Mouse (Mus musculus) urinary bladder, postnatal 4 days (tissue): ENCODE data around the gene Llcfc1.

Experiments
- DNase-seq, 2 experiments: peaks; one replicate each; pipeline ENCODE4 v3.0.0; 2021 to 2022; ENCODE audit warnings: low spot score in 2 of 2

Gene Llcfc1

GRCm38 (mm10) chr6:41684131-41684530 lies at the start of gene Llcfc1:
Gene Llcfc1, plus strand, starts transcription at chr6:41684431.
- DNase-seq = no peak

GRCm38 (mm10) chr6:41635211-41635610 lies 49.0 kb upstream of the Llcfc1 start:
- no peak for DNase-seq

GRCm38 (mm10) chr6:41636178-41636577 lies 48.1 kb upstream of the Llcfc1 start, which contains the start of gene Trpv6:
Gene Trpv6, minus strand, starts transcription at chr6:41636405.
- DNase-seq = no peak

GRCm38 (mm10) chr6:41637393-41637792 lies 46.8 kb upstream of the Llcfc1 start:
- DNase-seq = no peak

- DNase-seq = no peak
Observed at GRCm38 (mm10) chr6:41637927-41638506, 46.2 kb upstream of the Llcfc1 start.

- no peak for DNase-seq
Observed at GRCm38 (mm10) chr6:41640449-41640848, 43.8 kb upstream of the Llcfc1 start.

GRCm38 (mm10) chr6:41641173-41641866 lies 42.9 kb upstream of the Llcfc1 start:
- no peak for DNase-seq

- no peak for DNase-seq
Observed at GRCm38 (mm10) chr6:41642765-41643164, 41.5 kb upstream of the Llcfc1 start.

GRCm38 (mm10) chr6:41643227-41643626 lies 41.0 kb upstream of the Llcfc1 start:
- no peak for DNase-seq

- no peak for DNase-seq
Observed at GRCm38 (mm10) chr6:41646220-41646619, 38.0 kb upstream of the Llcfc1 start.

GRCm38 (mm10) chr6:41646672-41647071 lies 37.6 kb upstream of the Llcfc1 start:
- DNase-seq = no peak

- DNase-seq = no peak
Observed at GRCm38 (mm10) chr6:41653173-41653572, 31.1 kb upstream of the Llcfc1 start.

- no peak for DNase-seq
Observed at GRCm38 (mm10) chr6:41654648-41655047, 29.6 kb upstream of the Llcfc1 start.

- DNase-seq = no peak
Observed at GRCm38 (mm10) chr6:41658487-41658886, 25.7 kb upstream of the Llcfc1 start.

- DNase-seq = no peak
Observed at GRCm38 (mm10) chr6:41662320-41662719, 21.9 kb upstream of the Llcfc1 start.

- DNase-seq = no peak
Observed at GRCm38 (mm10) chr6:41676530-41676929, 7.7 kb upstream of the Llcfc1 start.

GRCm38 (mm10) chr6:41680669-41681068 lies 3.6 kb upstream of the Llcfc1 start, which contains the start of gene Trpv5:
Gene Trpv5, minus strand, starts transcription at chr6:41680769.
- no peak for DNase-seq

- DNase-seq = no peak
Observed at GRCm38 (mm10) chr6:41681656-41682055, 2.6 kb upstream of the Llcfc1 start.

- no peak for DNase-seq
Observed at GRCm38 (mm10) chr6:41684911-41685310, 680 bp downstream of the Llcfc1 start.

- DNase-seq = no peak
Observed at GRCm38 (mm10) chr6:41685596-41685995, 1.4 kb downstream of the Llcfc1 start.

GRCm38 (mm10) chr6:41692200-41692599 lies 8.0 kb downstream of the Llcfc1 start:
- no peak for DNase-seq

- DNase-seq = no peak
Observed at GRCm38 (mm10) chr6:41694407-41694806, 10.2 kb downstream of the Llcfc1 start.

- no peak for DNase-seq
Observed at GRCm38 (mm10) chr6:41701245-41701644, 17.0 kb downstream of the Llcfc1 start.
